In the genomic region with DNA sequence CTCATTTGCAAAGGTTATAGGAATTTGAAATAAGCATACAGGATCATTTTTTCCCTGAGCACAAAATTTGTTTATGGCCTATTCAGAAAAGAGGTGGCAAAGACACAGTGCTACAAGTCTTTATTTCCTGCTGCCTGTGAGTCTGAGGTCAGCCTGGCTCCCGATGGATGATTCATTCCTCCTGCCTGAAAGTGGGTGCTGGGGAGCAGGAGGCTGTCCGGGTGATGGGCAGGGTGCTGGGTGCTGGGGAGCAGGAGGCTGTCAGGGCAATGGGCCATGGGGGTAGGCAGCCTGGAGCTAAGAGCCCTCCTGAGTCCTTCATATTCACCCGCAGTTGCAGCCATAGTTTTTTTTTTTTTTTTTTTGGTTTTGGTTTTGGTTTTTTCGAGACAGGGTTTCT, we compare ENCODE assay signal across 26 mouse cellular contexts.
DNase-seq lines count a peak whose midpoint lies in the region; ATAC-seq and TF ChIP-seq lines count a peak whose summit lies in the region.
"Had no signal": no experiment of that assay in that cellular context is flagged by ENCODE, and none has a peak within 500 bp of the region (broad histone marks: within the 10 kb centered on the region; RNA-seq: fewer than 3 reads in every experiment).

No protein-coding gene starts in this region.

- no peaks in the 10 kb centered on the region for H3K36me3 ChIP-seq in limb, embryonic 11.5 days (ENCODE audit: control insufficient read depth, insufficient read depth, low read length)
- H3K36me3 ChIP-seq in limb, embryonic 10.5 days: no peaks in the 10 kb centered on the region
- H3K36me3 ChIP-seq: embryonic facial prominence, embryonic 10.5 days; embryonic facial prominence, embryonic 13.5 days; forebrain, embryonic 12.5 days; forebrain, embryonic 15.5 days; hindbrain, embryonic 13.5 days; intestine, embryonic 15.5 days had no signal

- H3K27me3 ChIP-seq in limb, embryonic 11.5 days (ENCODE audit: control insufficient read depth, insufficient read depth, low read length): no peaks in the 10 kb centered on the region
- H3K27me3 ChIP-seq in limb, embryonic 10.5 days (ENCODE audit: low read depth, poor library complexity, severe bottlenecking): no peaks in the 10 kb centered on the region
- H3K27me3 ChIP-seq: embryonic facial prominence, embryonic 13.5 days; forebrain, embryonic 15.5 days; intestine, embryonic 15.5 days had no signal

- TF ChIP-seq POLR2A in bone marrow macrophage, adult 2 months (IDR thresholded peaks at IDR 0.05; ENCODE audit: borderline replicate concordance, low read depth, low read length): no peak

- H3K4me2 ChIP-seq in limb, embryonic 11.5 days (ENCODE audit: low read depth, severe bottlenecking): no peak overlapping the region
- H3K4me2 ChIP-seq: embryonic facial prominence, embryonic 13.5 days; forebrain, embryonic 12.5 days; forebrain, embryonic 15.5 days; heart, embryonic 11.5 days; hindbrain, embryonic 13.5 days; intestine, embryonic 15.5 days had no signal

- ATAC-seq in limb, embryonic 11.5 days (ENCODE audit: insufficient number of reproducible peaks, low FRiP score, low TSS enrichment, low read depth): no peak
- ATAC-seq in activated CD4-positive, CD25-positive, alpha-beta regulatory T cell, adult 4 months: no peak
- ATAC-seq: forebrain, embryonic 15.5 days; hindbrain, embryonic 16.5 days; intestine, embryonic 15.5 days had no signal

- H3K4me1 ChIP-seq in limb, embryonic 11.5 days (ENCODE audit: control insufficient read depth, insufficient read depth, low read length): no peaks in the 10 kb centered on the region
- H3K4me1 ChIP-seq in limb, embryonic 10.5 days: peaks cover 6% of the 10 kb centered on the region; the same call in 1 of the 2 replicates
- no peaks in the 10 kb centered on the region for H3K4me1 ChIP-seq in bone marrow macrophage, adult 2 months (ENCODE audit: control insufficient read depth, insufficient read depth, low read length)
- H3K4me1 ChIP-seq: embryonic facial prominence, embryonic 10.5 days; embryonic facial prominence, embryonic 13.5 days; forebrain, embryonic 12.5 days; forebrain, embryonic 15.5 days; hindbrain, embryonic 13.5 days; intestine, embryonic 15.5 days had no signal

- no peak overlapping the region for H3K4me3 ChIP-seq in limb, embryonic 11.5 days (ENCODE audit: low read depth, low read length)
- H3K4me3 ChIP-seq in limb, embryonic 10.5 days: no peak overlapping the region
- peak overlapping the region; percentile 33; the same call in 1 of the 2 replicates for H3K4me3 ChIP-seq in bone marrow macrophage, adult 2 months (ENCODE audit: insufficient read depth, low read length)
- H3K4me3 ChIP-seq: embryonic facial prominence, embryonic 10.5 days; embryonic facial prominence, embryonic 13.5 days; erythroblast, embryonic 14.5 days; forebrain, embryonic 12.5 days; forebrain, embryonic 15.5 days; heart, adult 2 months; hindbrain, embryonic 13.5 days; intestine, embryonic 15.5 days had no signal

- no peak overlapping the region for H3K9ac ChIP-seq in limb, embryonic 11.5 days (ENCODE audit: low read length)
- H3K9ac ChIP-seq: embryonic facial prominence, embryonic 13.5 days; forebrain, embryonic 12.5 days; forebrain, embryonic 15.5 days; hindbrain, embryonic 13.5 days; intestine, embryonic 15.5 days had no signal

- H3K27ac ChIP-seq in limb, embryonic 11.5 days (replicated peaks; ENCODE audit: low read depth, low read length): no peak overlapping the region
- no peak overlapping the region for H3K27ac ChIP-seq in limb, embryonic 10.5 days
- H3K27ac ChIP-seq in bone marrow macrophage, adult 2 months (ENCODE audit: insufficient read depth, low read depth, low read length): no peak overlapping the region
- H3K27ac ChIP-seq: embryonic facial prominence, embryonic 10.5 days; embryonic facial prominence, embryonic 13.5 days; forebrain, embryonic 12.5 days; forebrain, embryonic 15.5 days; heart, adult 2 months; hindbrain, embryonic 13.5 days; intestine, embryonic 15.5 days had no signal

- peak; percentile 16 for DNase-seq in limb, embryonic 11.5 days (ENCODE audit: low spot score)
- DNase-seq in limb, embryonic 10.5 days (ENCODE audit: low spot score): no peak
- DNase-seq in 3134 (ENCODE audit: extremely low read depth, insufficient read length, low spot score) (peak; percentile 59), 416B (ENCODE audit: low read depth) (peak; percentile 15)
- DNase-seq in layer of hippocampus, postnatal 25 days (ENCODE audit: extremely low spot score in 1 of 2, low spot score in 1 of 2): no peak
- DNase-seq: adrenal gland, postnatal 10 days; adrenal gland, postnatal 36 days; B cell, adult 2 months; cerebellum, adult 11 months; cerebellum, adult 2 months; cerebellum, adult 9-11 months; cerebellum, postnatal 25 days; embryo, embryonic 11 days; gastrocnemius, postnatal 25 days; heart, adult 2 months had no signal

- no peak for TF ChIP-seq CTCF in bone marrow macrophage, adult 2 months (IDR thresholded peaks at IDR 0.05; ENCODE audit: low read depth, low read length)

- no peaks in the 10 kb centered on the region for H3K9me3 ChIP-seq in limb, embryonic 11.5 days (ENCODE audit: control insufficient read depth, low read length)
- no peaks in the 10 kb centered on the region for H3K9me3 ChIP-seq in limb, embryonic 10.5 days (replicated peaks)
- H3K9me3 ChIP-seq: embryonic facial prominence, embryonic 10.5 days; embryonic facial prominence, embryonic 13.5 days; forebrain, embryonic 12.5 days; forebrain, embryonic 15.5 days; hindbrain, embryonic 13.5 days; intestine, embryonic 15.5 days had no signal

- WGBS in limb, embryonic 11.5 days: 74% methylated on average over 4 of the region's 4 CpGs
- WGBS in limb, embryonic 10.5 days: 85% methylated on average over 4 of the region's 4 CpGs

Comparison
In these comparisons a context has a peak if more than half of its experiments do, and no peak if none do; other contexts are left out.
1. DNase-seq: peak in limb, embryonic 11.5 days (single experiment), 3134 (single experiment) and 416B (single experiment); none in limb, embryonic 10.5 days (single experiment) and layer of hippocampus, postnatal 25 days (0 of 2).